Mouse (Mus musculus): ENCODE results near the gene Prss53. TPM values are rescaled to one million over a fixed set of nuclear protein-coding genes. Genes with fewer than 3 reads are reported as not detected.

The Prss53 gene
- polyA plus RNA-seq, 1 experiment = not detected

DNA sequence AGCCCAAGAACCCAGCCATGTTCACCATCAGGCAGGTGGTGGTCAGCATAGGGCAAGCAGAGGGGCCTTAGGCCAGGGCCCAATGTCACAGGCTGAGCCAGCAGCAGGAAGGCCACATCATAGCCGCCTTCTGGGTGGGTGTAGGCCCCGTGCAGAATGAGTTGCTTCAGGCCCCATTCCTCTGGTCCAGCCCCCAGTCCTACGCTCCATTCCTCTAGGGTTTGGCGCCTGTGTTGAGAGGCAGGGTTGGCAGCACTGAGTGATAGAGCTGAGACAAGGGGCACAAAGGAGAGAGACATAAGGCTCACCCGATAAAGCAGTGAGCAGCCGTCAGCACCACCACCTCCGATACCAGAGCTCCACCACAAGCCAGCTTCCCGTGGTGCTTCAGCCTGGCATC is 3.6 kb downstream of the Prss53 start:
- H3K27ac ChIP-seq (ENCODE audit: insufficient read depth, low read depth, low read length) = no peak overlapping the region
- WGBS = 81% methylated on average over 8 of the region's 8 CpGs
- H3K4me1 ChIP-seq (ENCODE audit: control insufficient read depth, insufficient read depth, low read length) = peaks cover 22% of the 10 kb centered on the region
- H3K4me3 ChIP-seq (ENCODE audit: insufficient read depth, low read depth, low read length) = no peak overlapping the region
- TF ChIP-seq POLR2A (IDR thresholded peaks at IDR 0.05; ENCODE audit: insufficient read depth, low read depth, low read length) (no peak), CTCF (IDR thresholded peaks at IDR 0.05; ENCODE audit: insufficient read depth, low read depth, low read length) (no peak)

DNA sequence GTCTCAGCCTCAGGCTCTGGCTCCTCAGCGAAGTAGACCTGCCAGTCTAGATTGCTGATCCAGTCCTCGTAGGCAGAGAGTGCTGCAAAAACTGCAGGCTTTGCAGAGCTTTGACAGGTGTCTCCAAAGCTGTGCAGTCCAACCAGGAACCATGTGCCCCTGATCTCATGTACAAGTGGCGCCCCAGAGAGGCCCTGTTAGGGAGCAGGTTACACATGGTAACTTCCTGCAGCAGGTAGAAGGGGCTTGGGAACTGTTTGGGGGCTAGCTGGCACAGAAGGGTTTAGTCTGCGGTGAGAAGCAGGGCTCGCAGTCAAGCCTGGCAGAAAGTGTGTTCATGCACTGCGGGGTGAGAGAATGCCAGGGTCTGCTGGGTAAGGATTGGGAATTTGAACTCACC is 4.2 kb downstream of the Prss53 start:
- H3K27ac ChIP-seq (ENCODE audit: insufficient read depth, low read depth, low read length) = no peak overlapping the region
- 89% methylated on average over 6 of the region's 6 CpGs for WGBS
- no peak overlapping the region for H3K4me3 ChIP-seq (ENCODE audit: insufficient read depth, low read depth, low read length)
- no peak for TF ChIP-seq CTCF (IDR thresholded peaks at IDR 0.05; ENCODE audit: insufficient read depth, low read depth, low read length)
- TF ChIP-seq POLR2A (IDR thresholded peaks at IDR 0.05; ENCODE audit: insufficient read depth, low read depth, low read length) = no peak
- H3K4me1 ChIP-seq (ENCODE audit: control insufficient read depth, insufficient read depth, low read length) = peaks cover 22% of the 10 kb centered on the region

DNA sequence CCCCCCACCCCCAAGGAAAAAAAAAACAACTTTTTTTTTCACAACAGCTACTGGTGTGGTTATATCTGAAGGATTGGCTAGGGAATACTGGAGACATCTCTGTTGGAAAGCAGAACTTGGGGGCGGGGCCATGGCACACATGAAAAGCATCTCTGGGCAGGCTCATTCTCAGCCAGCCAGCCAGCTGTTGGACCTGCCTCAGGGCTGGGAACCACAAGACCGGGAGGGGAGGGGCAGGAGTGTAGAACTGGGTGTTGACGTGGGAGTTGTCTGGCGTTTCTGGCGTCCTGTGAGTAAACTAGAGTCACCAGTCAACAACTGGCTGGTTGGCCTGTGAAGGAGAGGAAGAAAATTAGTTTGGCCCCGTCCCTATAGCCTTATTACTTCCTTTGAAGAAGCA is 4.8 kb downstream of the Prss53 start:
- Histone ChIP-seq H3K4me1 (ENCODE audit: control insufficient read depth, insufficient read depth, low read length) (peaks cover 22% of the 10 kb centered on the region), H3K27ac (ENCODE audit: insufficient read depth, low read depth, low read length) (no peak overlapping the region), H3K4me3 (ENCODE audit: insufficient read depth, low read depth, low read length) (no peak overlapping the region)
- TF ChIP-seq POLR2A (IDR thresholded peaks at IDR 0.05; ENCODE audit: insufficient read depth, low read depth, low read length) (no peak), CTCF (IDR thresholded peaks at IDR 0.05; ENCODE audit: insufficient read depth, low read depth, low read length) (no peak)
- 32% methylated on average over 6 of the region's 6 CpGs for WGBS

DNA sequence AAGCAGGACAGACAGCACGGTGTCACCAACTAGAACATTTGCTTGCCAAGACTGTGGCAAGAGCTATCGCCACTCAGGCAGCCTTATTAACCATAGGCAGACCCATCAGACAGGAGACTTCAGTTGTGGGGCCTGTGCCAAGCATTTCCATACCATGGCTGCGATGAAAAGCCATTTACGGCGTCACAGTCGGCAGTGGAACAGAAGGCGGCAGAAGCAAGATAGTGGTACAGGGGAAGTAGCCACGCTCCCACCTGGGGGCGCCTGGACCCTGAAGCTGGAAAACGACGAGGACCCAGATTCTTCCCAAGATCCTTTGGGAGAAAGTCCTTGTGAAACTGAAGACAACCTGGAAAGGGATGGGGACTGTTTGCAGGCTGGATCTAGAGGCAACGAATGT is 10.3 kb downstream of the Prss53 start:
- WGBS = 84% methylated on average over 12 of the region's 12 CpGs
- Histone ChIP-seq H3K4me3 (ENCODE audit: insufficient read depth, low read depth, low read length) (no peak overlapping the region), H3K4me1 (ENCODE audit: control insufficient read depth, insufficient read depth, low read length) (peaks cover 20% of the 10 kb centered on the region), H3K27ac (ENCODE audit: insufficient read depth, low read depth, low read length) (no peak overlapping the region)
- TF ChIP-seq CTCF (IDR thresholded peaks at IDR 0.05; ENCODE audit: insufficient read depth, low read depth, low read length) (no peak), POLR2A (IDR thresholded peaks at IDR 0.05; ENCODE audit: insufficient read depth, low read depth, low read length) (no peak)

DNA sequence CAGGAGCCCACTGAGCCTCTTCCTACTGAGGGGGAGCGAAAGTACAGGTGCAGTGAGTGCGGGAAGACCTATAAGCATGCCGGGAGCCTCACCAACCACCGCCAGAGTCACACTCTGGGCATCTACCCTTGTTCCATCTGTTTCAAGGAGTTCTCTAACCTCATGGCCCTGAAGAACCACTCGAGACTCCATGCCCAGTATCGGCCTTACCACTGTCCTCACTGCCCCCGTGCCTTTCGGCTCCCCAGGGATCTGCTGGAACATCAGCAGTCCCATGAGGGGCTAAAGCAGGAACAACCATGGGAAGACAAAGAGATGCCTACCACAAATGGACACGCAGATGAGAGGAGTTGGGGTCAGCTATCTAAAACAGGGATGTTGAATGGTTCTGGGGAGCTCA is 11.5 kb downstream of the Prss53 start:
- 96% methylated on average over 9 of the region's 9 CpGs for WGBS
- Histone ChIP-seq H3K4me3 (ENCODE audit: insufficient read depth, low read depth, low read length) (no peak overlapping the region), H3K27ac (ENCODE audit: insufficient read depth, low read depth, low read length) (no peak overlapping the region), H3K4me1 (ENCODE audit: control insufficient read depth, insufficient read depth, low read length) (peaks cover 17% of the 10 kb centered on the region)
- TF ChIP-seq POLR2A (IDR thresholded peaks at IDR 0.05; ENCODE audit: insufficient read depth, low read depth, low read length) = no peak
- no peak for TF ChIP-seq CTCF (IDR thresholded peaks at IDR 0.05; ENCODE audit: insufficient read depth, low read depth, low read length)

DNA sequence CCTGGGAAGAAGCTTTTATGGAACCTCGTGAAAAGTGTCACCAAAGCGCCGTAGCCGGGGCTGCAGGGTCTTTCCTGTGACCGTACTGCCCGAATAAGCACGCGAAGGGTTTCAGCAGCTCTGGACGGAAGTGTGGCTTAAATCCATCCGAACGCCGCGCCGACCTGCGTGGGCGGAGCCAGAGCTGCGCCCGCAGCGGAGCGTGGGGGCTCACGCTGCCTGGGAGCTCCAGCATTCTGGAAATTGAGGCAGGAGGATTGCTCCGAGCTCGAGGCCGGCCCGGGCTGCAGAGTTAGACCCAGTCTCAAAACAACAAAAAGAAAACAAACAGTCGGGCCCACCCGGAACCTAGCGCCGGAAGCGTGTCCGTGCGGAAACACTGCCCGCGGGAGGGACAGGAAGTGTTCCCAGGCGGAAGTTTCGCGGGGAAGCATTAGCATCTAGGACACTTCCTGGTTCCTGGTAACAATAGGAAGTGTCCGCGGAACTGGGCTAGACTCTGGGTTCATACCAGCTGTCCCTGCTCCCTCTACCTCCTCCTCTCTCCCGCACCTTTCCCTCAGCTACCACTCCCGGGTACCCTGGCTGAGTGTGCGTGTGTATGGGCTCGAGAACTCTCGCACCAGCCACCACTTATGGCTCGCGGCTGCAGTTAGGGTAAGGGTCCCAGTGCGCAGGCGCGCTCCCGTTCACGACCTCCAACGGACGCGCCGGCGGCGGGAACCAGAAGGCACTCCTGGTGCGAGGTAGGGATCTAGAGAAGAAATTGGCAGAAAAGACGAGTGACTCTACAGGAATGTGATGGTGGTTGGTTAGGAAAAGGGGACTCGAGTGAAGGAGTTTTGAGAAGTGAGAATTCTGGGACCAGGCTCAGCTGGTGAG is 14.1 kb downstream of the Prss53 start, which contains the start of gene Zfp668:
TSS of gene Zfp668 (minus strand) at position 362 of the 882 bp plus-strand sequence.
- WGBS = under 1% methylated on average over 60 of the region's 60 CpGs
- Histone ChIP-seq H3K27ac (ENCODE audit: insufficient read depth, low read depth, low read length) (peak within 1 kb of the TSS; percentile 86), H3K4me3 (ENCODE audit: insufficient read depth, low read depth, low read length) (peak within 1 kb of the TSS; percentile 90), H3K4me1 (ENCODE audit: control insufficient read depth, insufficient read depth, low read length) (peaks cover 3% of the 10 kb centered on the region; the same call in 1 of the 2 replicates)
- TF ChIP-seq CTCF (IDR thresholded peaks at IDR 0.05; ENCODE audit: insufficient read depth, low read depth, low read length) = no peak
- no peak for TF ChIP-seq POLR2A (IDR thresholded peaks at IDR 0.05; ENCODE audit: insufficient read depth, low read depth, low read length)

DNA sequence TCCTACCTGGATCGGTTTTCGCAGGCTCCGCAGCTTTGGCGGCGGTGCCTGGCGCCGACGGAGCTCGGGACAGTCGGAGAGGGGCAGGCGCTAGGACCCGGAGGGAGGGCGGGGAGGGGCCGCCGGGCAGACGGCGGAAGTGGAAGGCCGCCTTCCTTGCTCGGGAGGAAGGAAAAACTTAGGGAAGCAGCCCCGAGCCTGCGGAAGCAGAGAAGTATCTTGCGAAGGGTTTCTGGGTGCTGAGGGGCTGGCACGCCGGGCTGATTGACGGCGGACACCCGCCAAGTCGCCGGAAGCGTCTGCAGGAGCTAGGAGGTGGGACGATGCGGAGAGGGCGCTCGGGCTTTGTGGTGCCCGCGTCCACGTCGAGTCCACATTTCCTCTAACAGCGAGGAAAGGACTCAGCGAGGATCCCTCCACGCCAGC is 14.7 kb downstream of the Prss53 start, which contains the start of gene Zfp646:
TSS of gene Zfp646 (plus strand) at position 181 of the 426 bp plus-strand sequence.
- Histone ChIP-seq H3K4me3 (ENCODE audit: insufficient read depth, low read depth, low read length) (peak within 1 kb of the TSS; percentile 90), H3K27ac (ENCODE audit: insufficient read depth, low read depth, low read length) (peak within 1 kb of the TSS; percentile 86), H3K4me1 (ENCODE audit: control insufficient read depth, insufficient read depth, low read length) (peaks cover 3% of the 10 kb centered on the region; the same call in 1 of the 2 replicates)
- TF ChIP-seq CTCF (IDR thresholded peaks at IDR 0.05; ENCODE audit: insufficient read depth, low read depth, low read length) (no peak), POLR2A (IDR thresholded peaks at IDR 0.05; ENCODE audit: insufficient read depth, low read depth, low read length) (no peak)
- under 1% methylated on average over 41 of the region's 41 CpGs for WGBS

DNA sequence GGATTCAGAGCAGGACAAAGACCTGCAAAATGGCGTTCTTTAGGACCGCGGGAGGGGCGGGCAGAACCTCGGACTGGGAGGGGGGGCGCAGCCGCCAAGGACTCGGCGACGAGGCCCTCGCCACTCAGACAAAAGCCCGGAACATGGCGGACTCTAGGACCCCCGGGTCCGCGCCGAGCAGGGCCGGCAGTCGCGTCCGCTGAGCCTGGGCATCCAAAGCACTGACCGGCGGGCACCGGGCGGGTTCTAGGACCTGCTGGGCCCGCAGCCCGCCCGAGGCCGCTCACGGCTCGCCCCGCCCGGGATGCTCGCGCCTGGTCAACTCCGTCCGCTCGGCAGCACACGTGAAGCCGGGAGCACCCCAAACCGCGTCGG is 15.2 kb downstream of the Prss53 start:
- under 1% methylated on average over 40 of the region's 43 CpGs for WGBS
- TF ChIP-seq POLR2A (IDR thresholded peaks at IDR 0.05; ENCODE audit: insufficient read depth, low read depth, low read length) = no peak
- no peak for TF ChIP-seq CTCF (IDR thresholded peaks at IDR 0.05; ENCODE audit: insufficient read depth, low read depth, low read length)
- Histone ChIP-seq H3K4me1 (ENCODE audit: control insufficient read depth, insufficient read depth, low read length) (peaks cover 3% of the 10 kb centered on the region; the same call in 1 of the 2 replicates), H3K27ac (ENCODE audit: insufficient read depth, low read depth, low read length) (peak overlapping the region; percentile 82), H3K4me3 (ENCODE audit: insufficient read depth, low read depth, low read length) (peak overlapping the region; percentile 90)

Data from olfactory bulb, adult 2 months (tissue).